Mouse (Mus musculus) liver, postnatal 0 days (tissue): Measurements from ENCODE around the gene Il23a. TPM values are rescaled to one million over a fixed set of nuclear protein-coding genes. Genes with fewer than 3 reads are reported as not detected.
A peak's percentile ranks its signal among the peaks of the same experiment; 100 is the strongest.

ENCODE experiments used
- ATAC-seq: fragments of 200-750 bp; cut with Nextera tagmentation; 2 replicates; pipeline ENCODE4 v1.8.0; 2017; ENCODE audit warnings: mild to moderate bottlenecking, moderate library complexity
- DNase-seq: peaks from one replicate; pipeline ENCODE4 v3.0.0-alpha.2; 2016
- H3K27ac ChIP-seq: fragments of 300-500 bp; sonication (generic); 2 replicates; pipeline ENCODE4 v1.5.1; 2014; ENCODE audit warnings: antibody characterized with exemption, moderate library complexity, mild to moderate bottlenecking, low read depth
- H3K27me3 ChIP-seq: fragments of 300-500 bp; sonication (generic); 2 replicates; pipeline ENCODE4 v1.6.1; 2014; ENCODE audit warnings: low read length, control low read depth, mixed read lengths; ENCODE audit not compliant: insufficient read depth
- H3K36me3 ChIP-seq: fragments of 300-500 bp; sonication (generic); replicated peaks from 2 replicates; pipeline ENCODE4 v1.6.1; 2014; ENCODE audit warnings: mild to moderate bottlenecking, control low read depth, low read length, moderate library complexity, mixed read lengths; ENCODE audit not compliant: insufficient read depth
- H3K4me1 ChIP-seq: fragments of 300-500 bp; sonication (generic); 2 replicates; pipeline ENCODE4 v1.6.1; 2014; ENCODE audit warnings: antibody characterized with exemption, mild to moderate bottlenecking, control low read depth; ENCODE audit not compliant: insufficient read depth
- H3K4me2 ChIP-seq: fragments of 300-500 bp; sonication (generic); 2 replicates; pipeline ENCODE4 v1.6.1; 2014; ENCODE audit warnings: low read depth, mild to moderate bottlenecking, low read length, moderate library complexity, mixed read lengths
- H3K4me3 ChIP-seq: fragments of 300-500 bp; sonication (generic); 2 replicates; pipeline ENCODE4 v1.5.1; 2014; ENCODE audit warnings: low read depth, low read length
- H3K9ac ChIP-seq: fragments of 300-500 bp; sonication (generic); replicated peaks from 2 replicates; pipeline ENCODE4 v1.6.1; 2014; ENCODE audit warnings: mild to moderate bottlenecking, moderate library complexity
- H3K9me3 ChIP-seq: fragments of 300-500 bp; sonication (generic); 2 replicates; pipeline ENCODE4 v1.6.1; 2016; ENCODE audit warnings: mild to moderate bottlenecking, control low read depth, low read length, mixed read lengths
- CTCF ChIP-seq: sonication (generic); IDR thresholded peaks from 2 replicates; pipeline ENCODE4 v1.5.1; 2016; ENCODE audit warnings: antibody characterized with exemption, low read depth
- EP300 ChIP-seq: IDR thresholded peaks from 2 replicates; pipeline ENCODE4 v1.6.1; 2016; ENCODE audit warnings: antibody characterized with exemption, low read depth, mild to moderate bottlenecking
- WGBS: fragments of 180-500 bp; shearing (Covaris S2); extraction: QIAGEN DNeasy Blood & Tissue Kit; methylation state at CpG from one replicate; pipeline ENCODE4 v1.1.7; 2014; ENCODE audit not compliant: insufficient replicate concordance; 5-methylcytosine and 5-hydroxymethylcytosine counted together
- polyA plus RNA-seq: library from polyadenylated mRNA; unstranded; fragments of >200 nt; fragmentation: Nextera tagmentation; extraction: Ambion mirVana; gene quantifications from 2 replicates; pipeline ENCODE4 v1.2.1, GENCODE M21; 2015

Il23a gene
- polyA plus RNA-seq, 1 experiment from 2014 or later: not detected

DNA sequence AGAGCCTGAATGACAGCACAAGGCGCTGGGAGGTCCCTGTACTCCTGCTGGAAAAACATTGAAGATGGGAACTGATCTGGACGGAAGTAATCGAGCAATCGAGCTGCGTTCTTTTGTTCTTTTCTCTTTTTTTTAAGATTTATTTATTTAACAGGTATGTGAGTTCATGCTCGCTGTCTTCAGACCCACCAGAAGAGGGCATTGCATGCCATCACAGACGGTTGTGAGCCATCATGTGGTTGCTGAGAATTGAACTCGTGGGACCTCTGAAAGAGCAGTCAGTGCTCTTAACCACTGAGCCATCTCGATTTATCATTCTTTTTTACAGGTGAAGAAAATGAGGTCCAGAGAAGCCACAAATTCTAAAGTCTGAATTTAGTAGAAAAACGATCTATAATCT, 29.1 kb upstream of the Il23a start:
- peaks cover 13% of the 10 kb centered on the region for H3K4me1 ChIP-seq
- no peaks in the 10 kb centered on the region for H3K27me3 ChIP-seq
- ATAC-seq (no peak), DNase-seq (no peak)
- WGBS: 80% methylated on average over 10 of the region's 10 CpGs
- no peaks in the 10 kb centered on the region for H3K9me3 ChIP-seq
- H3K36me3 ChIP-seq: peaks cover 25% of the 10 kb centered on the region
- H3K4me2 ChIP-seq: no peak overlapping the region
- TF ChIP-seq EP300 (no peak), CTCF (peak; percentile 38)
- no peak overlapping the region for H3K4me3 ChIP-seq
- no peak overlapping the region for H3K9ac ChIP-seq
- H3K27ac ChIP-seq: no peak overlapping the region

- DNase-seq: no peak
- H3K9ac ChIP-seq: no peak overlapping the region
- no peak overlapping the region for H3K4me2 ChIP-seq
- H3K4me1 ChIP-seq: peaks cover 13% of the 10 kb centered on the region
- no peak overlapping the region for H3K4me3 ChIP-seq
- ATAC-seq: no peak
- TF ChIP-seq CTCF (no peak), EP300 (no peak)
- no peak overlapping the region for H3K27ac ChIP-seq
- no peaks in the 10 kb centered on the region for H3K27me3 ChIP-seq
- peaks cover 25% of the 10 kb centered on the region for H3K36me3 ChIP-seq
- WGBS: 89% methylated on average over 8 of the region's 8 CpGs
- H3K9me3 ChIP-seq: no peaks in the 10 kb centered on the region
Observed at GRCm38 (mm10) chr10:128326825-128327224, 28.3 kb upstream of the Il23a start.

GRCm38 (mm10) chr10:128323516-128323915, 25.0 kb upstream of the Il23a start:
- peak overlapping the region; percentile 86 for H3K27ac ChIP-seq
- H3K4me1 ChIP-seq: peaks cover 14% of the 10 kb centered on the region
- no peaks in the 10 kb centered on the region for H3K27me3 ChIP-seq
- peak overlapping the region; percentile 70 for H3K4me2 ChIP-seq
- H3K4me3 ChIP-seq: peak overlapping the region; percentile 62
- 46% methylated on average over 8 of the region's 8 CpGs for WGBS
- H3K9me3 ChIP-seq: no peaks in the 10 kb centered on the region
- no peak for TF ChIP-seq EP300
- no peak for TF ChIP-seq CTCF
- no peak for DNase-seq
- no peak for ATAC-seq
- H3K9ac ChIP-seq: peak overlapping the region; percentile 82
- H3K36me3 ChIP-seq: peaks cover 44% of the 10 kb centered on the region

- WGBS: 1% methylated on average over 40 of the region's 40 CpGs
Observed at GRCm38 (mm10) chr10:128322141-128323108, 23.9 kb upstream of the Il23a start, which contains the start of gene Cnpy2. TSS of gene Cnpy2 (plus strand) at chr10:128322459.

DNA sequence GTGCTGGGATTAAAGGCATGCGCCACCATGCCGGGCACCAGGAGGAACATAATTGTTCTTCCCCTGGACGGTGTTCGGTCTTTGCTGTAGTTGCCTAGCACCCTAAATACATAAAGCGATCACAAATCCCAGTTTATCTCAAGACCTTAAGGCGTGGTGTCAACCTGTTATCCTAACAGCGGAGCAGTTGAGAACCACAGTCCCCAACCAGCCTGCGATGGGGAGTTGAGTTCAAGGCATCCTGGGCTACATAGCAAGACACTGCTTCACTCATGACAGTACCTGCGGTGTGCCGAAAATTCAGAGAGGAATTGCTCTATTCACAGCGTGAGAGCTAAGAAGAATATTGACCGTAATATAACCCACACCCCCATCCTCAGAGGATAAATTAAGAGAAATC, 23.1 kb upstream of the Il23a start:
- no peaks in the 10 kb centered on the region for H3K9me3 ChIP-seq
- H3K4me3 ChIP-seq: peak overlapping the region; percentile 62
- H3K27ac ChIP-seq: no peak overlapping the region
- H3K9ac ChIP-seq: no peak overlapping the region
- H3K4me1 ChIP-seq: peaks cover 14% of the 10 kb centered on the region
- peaks cover 50% of the 10 kb centered on the region for H3K36me3 ChIP-seq
- WGBS: 51% methylated on average over 12 of the region's 12 CpGs
- TF ChIP-seq EP300 (no peak), CTCF (no peak)
- H3K27me3 ChIP-seq: no peaks in the 10 kb centered on the region
- peak overlapping the region; percentile 70 for H3K4me2 ChIP-seq
- no peak for ATAC-seq
- DNase-seq: no peak

More at GRCm38 (mm10) chr10:128322141-128323108, 23.9 kb upstream of the Il23a start, which contains the start of gene Cnpy2:
- Histone ChIP-seq H3K9me3 (no peaks in the 10 kb centered on the region), H3K27me3 (no peaks in the 10 kb centered on the region), H3K27ac (peak within 1 kb of the TSS; percentile 86), H3K36me3 (peaks cover 49% of the 10 kb centered on the region), H3K4me3 (peak within 1 kb of the TSS; percentile 62), H3K4me1 (peaks cover 14% of the 10 kb centered on the region), H3K4me2 (peak within 1 kb of the TSS; percentile 70), H3K9ac (peak within 1 kb of the TSS; percentile 82)
- peak; percentile 85 for DNase-seq
- peak; percentile 81 for ATAC-seq
- TF ChIP-seq EP300 (0 out of 2 replicates have a peak, but pooled peaks have one; percentile 41), CTCF (no peak)

- no peak overlapping the region for H3K4me2 ChIP-seq
- no peak for DNase-seq
- no peak overlapping the region for H3K9ac ChIP-seq
- H3K4me3 ChIP-seq: no peak overlapping the region
- peak; percentile 23; the same call in 1 of the 2 replicates for ATAC-seq
- no peaks in the 10 kb centered on the region for H3K4me1 ChIP-seq
- no peaks in the 10 kb centered on the region for H3K9me3 ChIP-seq
- TF ChIP-seq EP300: no peak
- TF ChIP-seq CTCF: no peak
- WGBS: 76% methylated on average over 8 of the region's 8 CpGs
- H3K36me3 ChIP-seq: peaks cover 82% of the 10 kb centered on the region
- no peak overlapping the region for H3K27ac ChIP-seq
- H3K27me3 ChIP-seq: no peaks in the 10 kb centered on the region
Observed at GRCm38 (mm10) chr10:128315578-128315977, 17.0 kb upstream of the Il23a start.
